Mouse (Mus musculus) stomach, embryonic 15.5 days (tissue): ENCODE results near the gene Ppp1r9a. TPM values are rescaled to one million over a fixed set of nuclear protein-coding genes. Genes with fewer than 3 reads are reported as not detected.

ENCODE experiments used
- ATAC-seq: fragments of 200-750 bp; cut with Nextera tagmentation; 2 replicates; pipeline ENCODE4 v1.8.0; 2017; ENCODE audit warnings: low read depth, moderate number of reproducible peaks, moderate TSS enrichment; ENCODE audit not compliant: insufficient read depth, low FRiP score
- H3K27ac ChIP-seq: fragments of 300-500 bp; sonication (generic); 2 replicates; pipeline ENCODE4 v1.5.1; 2015; ENCODE audit warnings: mild to moderate bottlenecking, inconsistent platforms
- H3K27me3 ChIP-seq: fragments of 300-500 bp; sonication (generic); replicated peaks from 2 replicates; pipeline ENCODE4 v1.6.1; 2015; ENCODE audit warnings: inconsistent platforms
- H3K36me3 ChIP-seq: fragments of 300-500 bp; sonication (generic); 2 replicates; pipeline ENCODE4 v1.6.1; 2015; ENCODE audit warnings: inconsistent platforms
- H3K4me1 ChIP-seq: fragments of 300-500 bp; sonication (generic); 2 replicates; pipeline ENCODE4 v1.6.1; 2015; ENCODE audit warnings: inconsistent platforms
- H3K4me2 ChIP-seq: fragments of 300-500 bp; sonication (generic); 2 replicates; pipeline ENCODE4 v1.6.1; 2015; ENCODE audit warnings: mild to moderate bottlenecking, inconsistent platforms
- H3K4me3 ChIP-seq: fragments of 300-500 bp; sonication (generic); replicated peaks from 2 replicates; pipeline ENCODE4 v1.5.1; 2015; ENCODE audit warnings: inconsistent platforms
- H3K9ac ChIP-seq: fragments of 300-500 bp; sonication (generic); 2 replicates; pipeline ENCODE4 v1.6.1; 2015; ENCODE audit warnings: inconsistent platforms
- H3K9me3 ChIP-seq: fragments of 300-500 bp; sonication (generic); 2 replicates; pipeline ENCODE4 v1.6.1; 2016; ENCODE audit warnings: inconsistent platforms
- WGBS: fragments of 180-500 bp; shearing (Covaris S2); methylation state at CpG from one replicate; pipeline ENCODE4 v1.1.7; 2015; 5-methylcytosine and 5-hydroxymethylcytosine counted together
- polyA plus RNA-seq: library from polyadenylated mRNA; unstranded; fragments of >200 nt; fragmentation: Nextera tagmentation; extraction: Ambion mirVana; gene quantifications from 2 replicates; pipeline ENCODE4 v1.2.1, GENCODE M21; 2015

Gene Ppp1r9a
- polyA plus RNA-seq, 1 experiment from 2014 or later: 16.6 TPM

DNA sequence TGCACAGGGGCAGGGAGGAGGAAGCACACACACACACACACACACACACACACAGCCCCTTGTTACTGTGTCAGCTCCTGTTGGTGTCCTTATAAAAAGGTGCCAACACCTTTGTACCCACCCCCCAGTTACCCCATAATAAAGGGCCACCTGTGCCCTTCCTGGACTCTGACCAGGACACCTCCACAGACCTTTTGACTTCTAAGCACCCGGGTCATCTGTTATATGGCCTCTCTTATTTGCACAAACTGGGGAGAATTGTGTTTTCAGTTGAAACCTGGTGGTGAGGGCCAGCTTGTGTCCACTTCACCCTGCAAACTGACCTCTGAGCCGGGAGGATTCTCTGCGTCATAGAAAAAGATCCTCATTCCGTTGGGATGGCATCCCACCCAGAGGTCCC is 268.7 kb downstream of the Ppp1r9a start:
- 0 out of 2 replicates have a peak, but pooled peaks cover 4% of the 10 kb centered on the region for H3K4me1 ChIP-seq
- no peak for ATAC-seq
- no peaks in the 10 kb centered on the region for H3K9me3 ChIP-seq
- H3K9ac ChIP-seq: no peak overlapping the region
- H3K4me3 ChIP-seq: no peak overlapping the region
- H3K27me3 ChIP-seq: no peaks in the 10 kb centered on the region
- H3K4me2 ChIP-seq: no peak overlapping the region
- 59% methylated on average over 4 of the region's 4 CpGs for WGBS
- no peaks in the 10 kb centered on the region for H3K36me3 ChIP-seq
- H3K27ac ChIP-seq: no peak overlapping the region

DNA sequence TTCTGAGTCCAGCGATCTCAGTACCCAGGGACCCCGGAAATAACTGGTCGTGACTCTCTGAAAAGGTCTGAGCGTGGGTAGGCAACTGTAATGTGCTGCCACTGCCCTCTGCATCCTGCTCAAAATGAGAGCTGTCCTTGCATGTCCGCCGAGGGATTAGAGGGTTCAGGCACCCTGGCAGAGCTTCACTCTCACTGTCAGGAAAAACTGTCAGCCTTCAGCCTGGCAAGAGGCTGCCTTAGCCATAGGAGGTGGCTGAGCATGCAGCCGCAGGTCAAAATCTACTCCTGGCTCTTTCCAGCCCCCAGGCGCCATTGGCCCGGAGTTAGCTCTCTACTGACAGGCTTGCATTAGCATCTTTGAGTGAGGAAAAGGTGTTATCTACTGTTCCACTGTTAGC is 269.9 kb downstream of the Ppp1r9a start:
- Histone ChIP-seq H3K9me3 (no peaks in the 10 kb centered on the region), H3K36me3 (no peaks in the 10 kb centered on the region), H3K4me1 (0 out of 2 replicates have a peak, but pooled peaks cover 4% of the 10 kb centered on the region), H3K9ac (no peak overlapping the region), H3K4me3 (no peak overlapping the region), H3K27ac (no peak overlapping the region), H3K4me2 (no peak overlapping the region), H3K27me3 (no peaks in the 10 kb centered on the region)
- WGBS: 69% methylated on average over 9 of the region's 9 CpGs
- ATAC-seq: no peak

DNA sequence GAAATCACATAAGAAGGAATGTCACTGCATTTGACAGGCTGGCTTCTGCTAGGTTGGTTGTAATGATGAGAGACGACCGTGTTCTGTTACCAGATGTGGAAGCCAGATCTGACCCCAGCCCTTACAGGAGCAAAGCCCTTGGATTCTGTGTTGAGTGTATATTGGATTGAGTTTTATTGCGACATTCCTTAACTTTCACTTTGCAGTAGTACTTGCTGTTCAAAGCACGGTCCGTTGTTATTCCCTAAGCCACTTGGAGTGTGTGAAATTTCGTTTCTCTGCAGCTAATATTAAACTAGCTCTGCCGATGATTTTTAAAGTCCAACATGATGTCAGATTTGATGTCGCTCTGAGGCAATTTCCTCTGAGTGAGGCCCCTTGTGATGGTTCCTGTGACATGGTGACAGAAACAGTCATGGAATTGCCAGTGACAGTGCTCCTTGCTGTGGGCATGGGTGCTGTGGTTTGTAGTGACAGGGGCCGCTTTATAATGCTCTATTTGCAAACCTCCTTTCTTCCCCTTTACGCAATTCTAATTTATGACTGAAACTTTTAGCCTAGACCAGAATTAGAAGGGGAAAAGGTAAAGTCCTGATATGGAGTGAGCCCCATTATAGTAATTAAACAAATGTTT is 271.6 kb downstream of the Ppp1r9a start:
- Histone ChIP-seq H3K4me2 (no peak overlapping the region), H3K4me3 (no peak overlapping the region), H3K9me3 (no peaks in the 10 kb centered on the region), H3K27me3 (no peaks in the 10 kb centered on the region), H3K4me1 (0 out of 2 replicates have a peak, but pooled peaks cover 4% of the 10 kb centered on the region), H3K27ac (no peak overlapping the region), H3K9ac (no peak overlapping the region), H3K36me3 (no peaks in the 10 kb centered on the region)
- WGBS: 86% methylated on average over 10 of the region's 10 CpGs
- ATAC-seq: no peak

DNA sequence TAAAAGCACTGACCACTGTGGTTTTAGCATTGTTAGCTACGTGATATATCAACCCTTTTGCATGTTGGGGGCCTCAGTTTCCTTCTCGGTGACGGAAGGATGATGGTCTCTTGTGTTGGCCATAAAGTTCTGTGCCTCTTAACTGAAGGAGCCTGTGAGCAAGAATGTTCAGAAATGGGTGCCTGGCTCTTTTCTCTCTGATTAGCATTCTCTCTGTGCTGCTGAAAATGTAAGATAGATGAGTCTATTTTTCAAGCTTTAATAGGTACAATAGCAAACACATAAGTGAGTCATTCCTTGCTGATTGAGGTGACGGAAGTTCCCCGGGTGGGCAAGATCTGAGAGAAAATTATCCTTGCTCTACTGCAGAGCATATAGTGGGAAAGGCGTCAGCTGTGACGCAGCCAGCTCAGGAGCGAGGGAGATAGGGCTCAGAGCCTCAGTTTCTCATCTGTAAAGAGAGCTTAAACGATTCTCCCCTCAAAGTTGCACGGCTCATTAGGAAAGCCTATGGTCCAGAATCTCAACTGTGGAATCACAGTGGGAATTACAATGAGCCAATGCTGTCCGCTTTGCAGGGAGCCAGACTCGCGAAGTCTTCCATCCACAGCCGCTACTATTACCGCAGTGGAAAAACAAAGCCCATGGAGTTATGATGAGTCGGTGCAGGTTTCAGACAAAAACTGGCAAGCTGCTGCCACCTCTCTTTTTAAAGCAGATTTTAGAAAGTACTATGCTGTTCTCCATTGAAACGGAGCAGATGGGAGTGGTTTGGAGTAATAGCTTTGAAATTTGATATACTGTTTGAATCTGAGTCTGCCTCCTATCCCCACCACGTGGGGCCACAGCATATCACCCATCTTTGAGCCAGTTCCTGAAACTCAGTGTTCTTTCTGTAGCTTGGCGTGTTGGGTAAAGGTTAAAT is 275.5 kb downstream of the Ppp1r9a start:
- ATAC-seq: no peak
- H3K4me2 ChIP-seq: peak overlapping the region; percentile 33
- 48% methylated on average over 19 of the region's 19 CpGs for WGBS
- H3K4me3 ChIP-seq: no peak overlapping the region
- H3K9ac ChIP-seq: no peak overlapping the region
- no peaks in the 10 kb centered on the region for H3K27me3 ChIP-seq
- H3K36me3 ChIP-seq: no peaks in the 10 kb centered on the region
- no peak overlapping the region for H3K27ac ChIP-seq
- H3K9me3 ChIP-seq: no peaks in the 10 kb centered on the region
- H3K4me1 ChIP-seq: no peaks in the 10 kb centered on the region

DNA sequence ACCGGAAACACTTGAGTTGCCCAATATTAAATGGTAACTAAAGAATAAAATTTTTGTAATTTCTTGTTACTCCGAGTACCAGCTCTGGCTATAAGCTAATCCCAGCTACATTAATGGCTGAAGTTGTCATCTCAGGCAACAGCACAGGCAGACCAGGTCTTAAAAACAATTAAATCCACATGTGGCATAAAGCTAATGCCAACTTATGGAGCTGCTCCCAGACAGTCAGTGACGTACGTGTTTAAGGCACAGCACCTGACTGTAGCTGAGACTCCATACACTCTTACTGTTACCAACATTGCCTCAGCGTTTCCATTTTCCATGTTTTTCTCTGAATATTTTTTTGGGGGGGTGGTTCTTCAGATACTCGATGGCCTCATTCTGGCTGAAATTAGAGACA is 276.5 kb downstream of the Ppp1r9a start:
- Histone ChIP-seq H3K4me3 (no peak overlapping the region), H3K27me3 (no peaks in the 10 kb centered on the region), H3K27ac (no peak overlapping the region), H3K9ac (no peak overlapping the region), H3K4me1 (no peaks in the 10 kb centered on the region), H3K9me3 (no peaks in the 10 kb centered on the region), H3K36me3 (no peaks in the 10 kb centered on the region), H3K4me2 (no peak overlapping the region)
- no peak for ATAC-seq
- WGBS: 89% methylated on average over 6 of the region's 6 CpGs

DNA sequence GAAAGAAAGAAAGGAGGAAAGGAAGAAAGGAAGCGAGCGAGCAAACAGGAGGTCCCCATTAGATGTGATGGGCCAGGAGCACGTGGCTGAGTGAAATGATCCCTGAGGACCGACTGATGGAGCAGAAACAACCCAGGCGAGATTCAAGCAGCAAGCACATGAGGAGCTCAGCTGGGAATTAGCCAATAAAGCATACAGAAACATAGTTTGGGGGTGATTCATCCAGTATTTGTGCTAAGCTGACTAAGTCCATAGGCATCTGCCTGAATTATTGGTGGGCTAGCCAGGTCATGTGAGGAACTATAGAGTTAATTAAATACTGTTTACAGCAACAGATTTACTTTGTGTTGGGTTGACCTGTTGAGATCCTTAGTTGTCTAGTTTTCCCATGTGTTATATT is 277.9 kb downstream of the Ppp1r9a start:
- H3K9me3 ChIP-seq: no peaks in the 10 kb centered on the region
- no peak overlapping the region for H3K9ac ChIP-seq
- H3K36me3 ChIP-seq: no peaks in the 10 kb centered on the region
- no peaks in the 10 kb centered on the region for H3K4me1 ChIP-seq
- H3K27me3 ChIP-seq: no peaks in the 10 kb centered on the region
- no peak overlapping the region for H3K27ac ChIP-seq
- WGBS: 69% methylated on average over 5 of the region's 5 CpGs
- no peak overlapping the region for H3K4me3 ChIP-seq
- no peak overlapping the region for H3K4me2 ChIP-seq
- no peak for ATAC-seq

DNA sequence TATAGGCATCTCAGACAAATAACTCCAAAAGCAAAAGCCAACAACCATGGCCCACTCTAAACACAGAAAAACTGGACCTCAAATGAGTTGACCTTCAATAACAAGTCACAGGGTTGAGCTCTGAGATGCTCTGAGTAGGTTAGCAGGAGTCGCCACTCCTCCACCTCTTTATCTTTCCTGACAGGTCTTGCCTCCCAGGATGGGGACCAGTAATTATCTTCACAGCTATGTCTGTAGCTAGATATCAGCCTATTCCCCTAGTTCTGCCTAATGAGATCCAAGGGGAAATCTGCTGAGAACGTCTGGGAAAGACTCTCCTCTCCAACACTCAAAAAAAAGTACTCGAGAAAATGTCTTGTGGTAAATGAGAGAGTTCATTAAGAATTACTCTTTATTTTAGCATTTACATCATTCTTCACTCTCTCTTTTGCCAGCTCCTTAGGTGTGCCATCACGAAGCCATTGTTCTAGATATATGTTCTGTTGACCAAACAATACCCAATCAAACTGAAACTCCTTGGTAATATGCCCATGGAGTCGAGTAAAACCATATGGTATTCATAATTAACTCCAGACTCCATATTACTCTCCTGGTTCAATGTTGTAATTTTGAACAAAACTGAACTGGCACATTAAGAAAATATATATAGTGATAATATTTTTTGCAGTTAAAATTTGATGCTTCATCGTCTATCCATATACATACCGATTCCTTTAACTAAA is 283.7 kb downstream of the Ppp1r9a start:
- no peaks in the 10 kb centered on the region for H3K27me3 ChIP-seq
- no peaks in the 10 kb centered on the region for H3K4me1 ChIP-seq
- 78% methylated on average over 7 of the region's 7 CpGs for WGBS
- ATAC-seq: peak; percentile 75; the same call in 1 of the 2 replicates
- H3K4me2 ChIP-seq: no peak overlapping the region
- no peak overlapping the region for H3K4me3 ChIP-seq
- no peaks in the 10 kb centered on the region for H3K9me3 ChIP-seq
- H3K36me3 ChIP-seq: no peaks in the 10 kb centered on the region
- no peak overlapping the region for H3K27ac ChIP-seq
- no peak overlapping the region for H3K9ac ChIP-seq

DNA sequence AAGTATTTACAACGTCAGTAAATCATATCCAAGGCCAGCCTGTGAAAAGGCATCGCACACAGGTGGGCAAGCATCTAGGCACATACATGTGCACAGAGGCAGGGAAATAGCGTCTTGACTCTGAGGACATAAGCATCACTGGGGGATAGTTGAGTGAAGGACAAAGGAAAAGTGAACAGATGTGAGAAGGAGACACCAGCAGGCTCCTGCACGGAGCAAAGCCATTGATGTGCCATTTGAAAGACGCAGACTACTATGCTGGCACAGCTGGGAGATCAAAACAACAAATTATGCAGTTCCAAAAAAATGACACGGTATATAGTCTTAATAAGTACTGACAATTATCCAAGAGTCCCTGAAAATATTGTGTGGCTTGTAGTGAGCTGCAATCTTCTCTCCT is 284.9 kb downstream of the Ppp1r9a start:
- Histone ChIP-seq H3K4me1 (no peaks in the 10 kb centered on the region), H3K4me3 (no peak overlapping the region), H3K4me2 (no peak overlapping the region), H3K9ac (no peak overlapping the region), H3K9me3 (no peaks in the 10 kb centered on the region), H3K27ac (no peak overlapping the region), H3K36me3 (no peaks in the 10 kb centered on the region), H3K27me3 (no peaks in the 10 kb centered on the region)
- WGBS: 82% methylated on average over 6 of the region's 6 CpGs
- no peak for ATAC-seq

DNA sequence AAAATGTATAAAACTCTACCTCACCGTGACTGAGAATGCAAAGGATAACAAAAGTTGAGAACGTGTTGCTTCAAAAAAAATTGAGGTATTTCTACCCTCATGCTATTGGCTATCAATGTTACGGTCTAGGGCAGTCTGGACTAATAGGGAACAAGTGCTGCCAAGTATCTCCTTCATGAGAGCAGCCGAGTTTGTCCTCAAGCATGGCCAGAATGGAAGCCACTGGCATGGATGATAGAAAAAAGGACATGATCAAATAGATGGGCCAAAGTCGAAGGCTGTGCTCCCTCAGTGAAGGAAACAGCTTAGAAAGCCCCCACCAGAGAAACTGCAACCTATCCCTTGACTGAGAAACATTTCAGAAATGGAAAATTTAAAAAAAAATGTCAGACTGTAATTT is 285.3 kb downstream of the Ppp1r9a start:
- no peak for ATAC-seq
- H3K4me3 ChIP-seq: no peak overlapping the region
- H3K36me3 ChIP-seq: no peaks in the 10 kb centered on the region
- no peaks in the 10 kb centered on the region for H3K27me3 ChIP-seq
- H3K4me2 ChIP-seq: no peak overlapping the region
- 81% methylated on average over 5 of the region's 5 CpGs for WGBS
- H3K9me3 ChIP-seq: no peaks in the 10 kb centered on the region
- no peaks in the 10 kb centered on the region for H3K4me1 ChIP-seq
- H3K9ac ChIP-seq: no peak overlapping the region
- H3K27ac ChIP-seq: no peak overlapping the region

DNA sequence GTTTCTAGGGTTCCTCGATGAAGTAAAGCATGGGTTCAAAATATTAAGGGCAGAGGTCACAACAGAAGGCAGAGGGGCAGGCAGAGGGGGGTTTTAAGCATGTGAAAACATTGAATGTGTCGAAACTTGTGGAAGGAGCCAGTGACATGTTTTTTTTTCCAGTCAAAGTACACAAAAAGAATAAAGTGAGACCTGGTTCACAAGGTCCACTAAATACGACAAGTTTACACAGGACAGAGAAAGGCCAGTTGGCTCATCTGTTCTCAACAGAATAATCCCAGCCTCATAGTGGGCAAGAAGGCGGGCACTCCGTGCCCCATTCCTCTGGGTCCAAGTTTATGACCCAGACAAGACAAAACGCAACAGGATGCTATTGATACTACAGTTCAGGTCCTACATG is 286.2 kb downstream of the Ppp1r9a start:
- Histone ChIP-seq H3K9ac (no peak overlapping the region), H3K4me1 (no peaks in the 10 kb centered on the region), H3K36me3 (no peaks in the 10 kb centered on the region), H3K27me3 (no peaks in the 10 kb centered on the region), H3K4me2 (no peak overlapping the region), H3K4me3 (no peak overlapping the region), H3K9me3 (no peaks in the 10 kb centered on the region), H3K27ac (no peak overlapping the region)
- ATAC-seq: no peak
- 69% methylated on average over 6 of the region's 6 CpGs for WGBS

DNA sequence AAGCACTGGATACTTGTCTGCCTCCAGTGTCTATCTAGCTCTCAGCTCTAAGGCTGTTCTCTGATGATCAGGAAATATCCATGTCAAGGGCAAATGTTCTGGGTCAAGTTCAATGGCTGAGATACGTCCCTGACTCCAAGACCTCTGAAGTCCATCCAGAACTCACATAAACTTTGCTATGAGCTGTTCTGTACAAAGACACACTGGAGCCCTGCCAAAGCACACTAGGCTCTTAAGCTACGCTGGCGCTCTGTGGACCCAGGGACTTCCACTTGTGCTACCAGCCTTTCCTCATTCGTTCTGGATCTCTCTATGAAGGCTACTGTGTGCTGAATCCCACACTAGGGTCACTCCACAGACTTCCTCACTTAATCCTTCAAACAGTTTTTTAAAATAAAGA is 286.8 kb downstream of the Ppp1r9a start:
- H3K36me3 ChIP-seq: no peaks in the 10 kb centered on the region
- no peak overlapping the region for H3K27ac ChIP-seq
- H3K9me3 ChIP-seq: no peaks in the 10 kb centered on the region
- H3K4me1 ChIP-seq: no peaks in the 10 kb centered on the region
- no peak overlapping the region for H3K4me3 ChIP-seq
- no peak for ATAC-seq
- no peak overlapping the region for H3K4me2 ChIP-seq
- no peak overlapping the region for H3K9ac ChIP-seq
- H3K27me3 ChIP-seq: no peaks in the 10 kb centered on the region
- WGBS: 55% methylated on average over 4 of the region's 4 CpGs

DNA sequence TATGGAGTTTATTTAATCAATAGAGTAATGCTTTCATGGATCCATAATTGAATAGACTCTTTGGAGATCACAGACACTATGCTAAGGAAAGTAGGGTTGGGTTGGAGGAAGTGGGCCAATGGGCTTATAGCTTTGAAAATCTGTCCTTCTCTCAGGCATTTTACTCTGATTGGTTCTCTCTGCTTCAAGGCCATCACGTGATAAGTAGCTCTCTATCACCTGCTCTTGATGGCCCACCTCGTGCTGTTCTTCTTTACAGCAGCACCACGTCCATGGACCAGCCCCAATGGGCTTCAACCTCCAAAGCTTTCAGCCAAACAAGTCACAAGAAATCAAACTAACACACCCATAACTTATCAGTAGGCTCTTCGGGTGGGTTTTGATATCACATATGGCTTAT is 288.0 kb downstream of the Ppp1r9a start:
- ATAC-seq: no peak
- no peak overlapping the region for H3K9ac ChIP-seq
- H3K4me1 ChIP-seq: no peaks in the 10 kb centered on the region
- no peak overlapping the region for H3K4me2 ChIP-seq
- no peaks in the 10 kb centered on the region for H3K27me3 ChIP-seq
- H3K4me3 ChIP-seq: no peak overlapping the region
- WGBS: 84% methylated on average over 4 of the region's 4 CpGs
- H3K9me3 ChIP-seq: no peaks in the 10 kb centered on the region
- no peaks in the 10 kb centered on the region for H3K36me3 ChIP-seq
- H3K27ac ChIP-seq: no peak overlapping the region
